Mouse (Mus musculus) granulocyte monocyte progenitor cell, adult 5-6 weeks (primary cell): ENCODE results near the gene Snx10. TPM values are rescaled to one million over a fixed set of nuclear protein-coding genes. Genes with fewer than 3 reads are reported as not detected.

ENCODE experiments used
- ATAC-seq: replicated peaks from 2 replicates; pipeline ENCODE4 v1.8.0; 2016; ENCODE audit warnings: mild to moderate bottlenecking, moderate TSS enrichment, inconsistent platforms; ENCODE audit not compliant: poor library complexity, severe bottlenecking
- total RNA-seq, 2 experiments: library from RNA; stranded (forward) in 1 of 2; stranded (reverse) in 1 of 2; fragments of 200-712, 200-1000 nt in 1 of 2; fragments of >200 nt in 1 of 2; fragmentation: Nextera tagmentation in 1 of 2; gene quantifications; 2 replicates each; pipeline ENCODE4 v1.2.3; 2014 to 2017

Gene Snx10
- total RNA-seq, 2 experiments from 2014 or later, result 57.2 to 58.4 TPM

GRCm38 (mm10) chr6:51529457-51529856 lies 5.8 kb downstream of the Snx10 start:
- ATAC-seq, result peak; percentile 41

- ATAC-seq, result peak; percentile 96
Measured at GRCm38 (mm10) chr6:51533467-51534200, 9.9 kb downstream of the Snx10 start.

- no peak for ATAC-seq
Measured at GRCm38 (mm10) chr6:51535571-51535970, 11.9 kb downstream of the Snx10 start.

GRCm38 (mm10) chr6:51540525-51540924 lies 16.8 kb downstream of the Snx10 start:
- peak; percentile 60 for ATAC-seq

GRCm38 (mm10) chr6:51541422-51541821 lies 17.7 kb downstream of the Snx10 start:
- no peak for ATAC-seq

GRCm38 (mm10) chr6:51542147-51542546 lies 18.4 kb downstream of the Snx10 start:
- no peak for ATAC-seq

- ATAC-seq, result no peak
Measured at GRCm38 (mm10) chr6:51543639-51544117, 20.0 kb downstream of the Snx10 start.

GRCm38 (mm10) chr6:51544118-51544681 lies 20.5 kb downstream of the Snx10 start:
- peak; percentile 91 for ATAC-seq

GRCm38 (mm10) chr6:51545219-51545859 lies 21.6 kb downstream of the Snx10 start:
- peak; percentile 71 for ATAC-seq

GRCm38 (mm10) chr6:51546085-51546484 lies 22.4 kb downstream of the Snx10 start:
- no peak for ATAC-seq

GRCm38 (mm10) chr6:51548757-51549156 lies 25.1 kb downstream of the Snx10 start:
- ATAC-seq, result no peak

GRCm38 (mm10) chr6:51551267-51551802 lies 27.6 kb downstream of the Snx10 start:
- peak; percentile 33 for ATAC-seq

GRCm38 (mm10) chr6:51556562-51556961 lies 32.9 kb downstream of the Snx10 start:
- ATAC-seq, result peak; percentile 75

GRCm38 (mm10) chr6:51558311-51558710 lies 34.6 kb downstream of the Snx10 start:
- ATAC-seq, result peak; percentile 88

GRCm38 (mm10) chr6:51566771-51567680 lies 43.3 kb downstream of the Snx10 start:
- ATAC-seq, result peak; percentile 42

- no peak for ATAC-seq
Measured at GRCm38 (mm10) chr6:51569086-51569485, 45.4 kb downstream of the Snx10 start.

- ATAC-seq, result no peak
Measured at GRCm38 (mm10) chr6:51573136-51573535, 49.4 kb downstream of the Snx10 start.

GRCm38 (mm10) chr6:51574132-51574531 lies 50.4 kb downstream of the Snx10 start:
- no peak for ATAC-seq

- ATAC-seq, result no peak
Measured at GRCm38 (mm10) chr6:51578415-51578814, 54.7 kb downstream of the Snx10 start.

GRCm38 (mm10) chr6:51580040-51580680 lies 56.5 kb downstream of the Snx10 start:
- ATAC-seq, result peak; percentile 89
